Mouse (Mus musculus): ENCODE measurements around the gene Izumo4. TPM values are rescaled to one million over a fixed set of nuclear protein-coding genes. Genes with fewer than 3 reads are reported as not detected.

The Izumo4 gene
- polyA plus RNA-seq, 3 experiments from 2014 or later: 71.4 to 109 (median 107) TPM

GRCm38 (mm10) chr10:80727369-80728127, 25.6 kb downstream of the Izumo4 start:
- no peak for ATAC-seq

DNA sequence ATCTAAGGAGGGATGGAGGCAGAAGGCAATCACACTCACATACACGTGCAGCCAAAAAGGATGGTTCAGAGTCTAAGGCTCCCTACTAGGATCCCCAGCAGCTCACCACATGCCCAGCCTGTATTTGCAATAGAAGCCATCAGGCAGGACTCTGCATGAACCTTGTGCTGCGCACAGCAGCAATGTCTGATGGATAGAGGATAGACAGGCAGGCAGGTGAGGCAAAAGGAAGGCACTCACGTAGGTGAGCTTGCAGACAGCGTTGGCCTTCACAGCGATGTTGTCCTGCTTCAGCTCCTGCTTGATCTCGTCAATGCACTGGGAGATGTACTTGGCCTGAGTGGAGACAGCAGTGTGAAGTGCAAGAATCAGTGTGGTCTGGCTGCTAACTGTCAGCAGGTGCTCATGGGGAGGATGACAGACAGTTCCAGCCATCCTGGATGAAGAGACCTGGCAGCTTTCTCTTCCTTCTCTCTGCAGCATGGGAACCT, 30.7 kb downstream of the Izumo4 start:
- no peak for ATAC-seq

- ATAC-seq: no peak
Observed at GRCm38 (mm10) chr10:80736731-80737130, 34.7 kb downstream of the Izumo4 start.

GRCm38 (mm10) chr10:80738657-80739056, 36.7 kb downstream of the Izumo4 start:
- no peak for ATAC-seq

DNA sequence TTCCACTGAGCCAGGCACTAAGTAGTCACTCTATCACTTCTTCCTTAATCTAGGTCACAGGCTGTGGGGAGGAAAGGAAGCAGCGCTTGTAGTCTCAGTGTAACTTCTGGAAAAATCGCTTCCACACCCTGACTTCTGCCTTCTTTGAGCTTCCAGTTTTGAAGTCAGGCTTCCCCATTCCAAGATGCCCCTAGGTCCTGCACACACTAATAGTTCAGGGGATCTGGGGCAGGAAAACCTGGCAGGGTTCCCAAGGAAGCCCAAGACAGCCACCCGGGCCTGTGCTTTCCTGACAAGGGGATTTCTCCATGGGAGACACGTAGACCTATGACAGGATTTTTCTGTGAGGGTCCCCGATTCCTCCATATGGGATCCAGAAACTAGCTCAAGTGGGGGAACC, 39.2 kb downstream of the Izumo4 start:
- no peak for ATAC-seq

GRCm38 (mm10) chr10:80741634-80742179, 39.7 kb downstream of the Izumo4 start:
- no peak for ATAC-seq

DNA sequence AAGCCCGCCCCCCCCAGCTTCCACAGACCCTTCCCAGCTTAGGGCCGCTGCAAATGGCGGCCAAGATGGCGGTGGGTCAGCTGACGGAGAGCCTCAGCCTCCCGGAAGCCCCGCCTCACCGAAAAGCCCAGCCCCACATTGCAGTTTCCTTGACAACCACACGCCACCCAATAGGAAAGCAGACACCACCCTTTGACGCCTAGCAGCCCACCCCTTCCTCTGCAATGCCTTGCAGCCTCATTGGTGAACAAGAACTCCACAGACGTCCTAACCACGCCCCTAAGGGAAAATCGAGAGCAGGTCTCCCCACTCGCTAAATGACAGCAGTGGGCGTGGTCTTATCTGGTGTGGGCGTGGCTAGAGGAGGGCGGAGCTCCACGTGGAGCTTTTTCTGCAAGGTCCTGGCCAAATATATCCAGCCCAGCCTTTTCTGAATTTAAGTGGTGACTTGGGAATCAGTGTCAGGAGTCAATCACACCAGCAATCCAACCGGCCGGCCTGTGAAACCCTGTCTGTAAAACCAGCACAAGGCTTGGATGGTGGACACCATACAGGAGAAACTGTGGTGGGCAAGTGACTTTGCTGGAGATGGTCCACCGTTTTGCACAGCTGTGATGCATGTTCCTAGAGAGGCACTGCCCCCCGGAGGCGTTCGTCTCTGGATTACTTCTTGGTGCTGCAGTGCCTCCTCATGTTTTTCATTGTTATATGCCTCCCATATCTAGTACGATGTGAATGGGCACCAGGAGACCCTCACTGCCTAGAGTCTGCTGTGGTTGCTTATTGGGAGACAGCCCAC, 40.4 kb downstream of the Izumo4 start, which contains the start of gene Ap3d1:
Gene Ap3d1, minus strand, starts transcription at position 85 of the 799 bp plus-strand sequence.
- ATAC-seq: peak; percentile 100

DNA sequence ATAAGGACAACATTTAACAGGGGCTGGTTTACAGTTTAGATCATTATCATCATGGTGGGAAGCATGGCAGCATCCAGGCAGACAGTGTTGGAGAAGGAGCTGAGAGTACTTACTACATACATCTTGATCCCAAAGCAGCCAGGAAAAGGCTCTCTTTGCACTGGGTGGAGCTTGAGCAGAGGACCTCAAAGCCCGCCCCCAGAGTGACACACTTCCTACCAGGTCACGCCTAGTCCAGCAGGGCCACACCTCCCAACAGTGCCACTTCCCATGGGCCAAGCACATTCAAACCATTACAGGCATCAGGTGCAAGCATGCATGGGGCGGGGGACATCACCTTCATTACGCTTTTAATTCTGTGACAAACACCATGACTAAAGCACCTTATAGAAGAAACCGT, 42.3 kb downstream of the Izumo4 start:
- ATAC-seq: no peak

- ATAC-seq: peak; percentile 22
Observed at GRCm38 (mm10) chr10:80747410-80747809, 45.4 kb downstream of the Izumo4 start.

DNA sequence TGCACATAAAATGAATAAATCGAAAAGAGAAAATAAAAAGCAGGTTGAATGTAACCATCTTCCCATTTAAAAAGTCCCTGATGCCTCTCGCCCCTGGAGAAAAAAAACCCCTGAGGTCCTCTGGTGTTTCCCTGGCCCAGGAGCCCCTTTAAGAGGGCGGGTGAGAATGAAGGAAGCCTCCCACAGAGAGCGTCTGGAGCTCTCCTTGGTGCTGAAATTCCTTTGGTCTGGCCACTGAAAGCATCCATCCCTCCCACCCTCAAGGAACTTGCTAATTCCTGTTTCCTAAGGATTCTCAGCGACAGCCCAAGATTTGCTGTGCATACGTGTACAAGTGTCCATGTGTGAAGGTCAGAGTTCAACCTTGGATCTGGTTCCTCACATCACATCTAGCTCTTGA, 46.6 kb downstream of the Izumo4 start:
- ATAC-seq: no peak

- peak; percentile 63 for ATAC-seq
Observed at GRCm38 (mm10) chr10:80751188-80751832, 49.3 kb downstream of the Izumo4 start.

- no peak for ATAC-seq
Observed at GRCm38 (mm10) chr10:80752079-80752625, 50.2 kb downstream of the Izumo4 start.

DNA sequence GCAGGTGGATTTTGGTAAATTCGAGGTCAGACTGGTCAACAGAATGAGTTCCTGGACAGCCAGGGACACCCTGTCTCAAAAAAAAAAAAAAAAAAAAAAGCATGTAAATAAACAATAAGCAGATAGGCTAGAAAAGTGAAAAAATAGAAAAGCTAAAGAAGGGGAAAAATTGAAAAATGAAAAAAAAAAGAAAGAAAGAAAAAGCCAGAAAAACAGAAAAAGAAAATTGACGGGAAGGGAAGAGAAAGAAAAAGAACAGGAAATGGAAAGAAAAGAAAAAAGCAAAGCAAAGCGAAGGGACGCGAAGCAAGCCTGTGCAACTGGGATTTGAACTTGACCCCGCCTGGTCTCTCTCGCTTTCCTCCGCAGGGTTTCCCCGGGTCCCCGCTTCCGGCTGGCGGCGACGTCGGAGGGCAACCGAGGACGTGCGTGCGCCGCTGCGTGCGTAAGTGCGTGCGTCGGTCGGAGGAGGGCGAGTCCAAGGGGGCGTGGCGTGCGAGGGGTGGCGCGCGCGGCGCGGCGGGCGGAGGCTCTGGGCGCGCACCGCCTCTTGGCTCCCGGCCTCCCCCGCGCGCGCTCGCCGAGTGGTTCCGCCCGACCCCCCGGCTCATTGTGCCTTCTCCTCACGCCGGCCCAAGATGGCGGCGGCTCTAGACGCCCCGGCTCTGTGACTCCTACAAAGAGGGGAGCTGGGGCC, 52.8 kb downstream of the Izumo4 start, which contains the start of gene Dot1l:
Gene Dot1l, plus strand, starts transcription at position 613 of the 697 bp plus-strand sequence.
- peak; percentile 82 for ATAC-seq

Other genes starting within 250 kb of the Izumo4 start
- not detected for gene Onecut3, start 207.3 kb upstream of the Izumo4 start, polyA plus RNA-seq (2017; shearing (Covaris generic))
- gene Atp8b3, start 163.1 kb upstream of the Izumo4 start, polyA plus RNA-seq (2017; shearing (Covaris generic)): not detected
- 10 to 100 TPM; 11.3 to 18.6 (median 14.9) TPM for gene Rexo1, start 140.6 kb upstream of the Izumo4 start, polyA plus RNA-seq (2017; shearing (Covaris generic))
- gene Klf16, start 124.9 kb upstream of the Izumo4 start, polyA plus RNA-seq (2017; shearing (Covaris generic)): 1 to 10 TPM; 6.3 to 7.1 (median 6.8) TPM
- 10 to 100 TPM in 2 of 3 experiments, 1 to 10 TPM in 1; 8.6 to 12.0 (median 11.4) TPM for gene Abhd17a, start 111.8 kb upstream of the Izumo4 start, polyA plus RNA-seq (2017; shearing (Covaris generic))
- gene Scamp4, start 99.3 kb upstream of the Izumo4 start, polyA plus RNA-seq (2017; shearing (Covaris generic)): 100 to 1,000 TPM in 2 of 3 experiments, 10 to 100 TPM in 1; 96.2 to 110 (median 108) TPM
- gene Adat3, start 99.3 kb upstream of the Izumo4 start, polyA plus RNA-seq (2017; shearing (Covaris generic)): 1 to 10 TPM; 2.6 to 4.2 (median 3.1) TPM
- 1 to 10 TPM; 5.3 to 8.4 (median 8.3) TPM for gene Gm49322, start 96.2 kb upstream of the Izumo4 start, polyA plus RNA-seq (2017; shearing (Covaris generic))
- gene Csnk1g2, start 79.3 kb upstream of the Izumo4 start, polyA plus RNA-seq (2017; shearing (Covaris generic)): 10 to 100 TPM; 11.7 to 16.3 (median 13.2) TPM
- 10 to 100 TPM in 1 of 3 experiments, 1 to 10 TPM in 2; 3.4 to 10.4 (median 9.2) TPM for gene Btbd2, start 45.1 kb upstream of the Izumo4 start, polyA plus RNA-seq (2017; shearing (Covaris generic))
- gene Mknk2, start 24.1 kb upstream of the Izumo4 start, polyA plus RNA-seq (2017; shearing (Covaris generic)): 10 to 100 TPM; 50.3 to 61.4 (median 50.9) TPM
- 100 to 1,000 TPM; 190 to 248 (median 240) TPM for gene Mob3a, start 207 bp upstream of the Izumo4 start, polyA plus RNA-seq (2017; shearing (Covaris generic))
- gene Ap3d1, start 40.1 kb downstream of the Izumo4 start, polyA plus RNA-seq (2017; shearing (Covaris generic)): 10 to 100 TPM; 20.9 to 33.0 (median 29.8) TPM
- 10 to 100 TPM; 10.9 to 23.4 (median 15.3) TPM for gene Dot1l, start 53.0 kb downstream of the Izumo4 start, polyA plus RNA-seq (2017; shearing (Covaris generic))
- gene Sf3a2, start 96.0 kb downstream of the Izumo4 start, polyA plus RNA-seq (2017; shearing (Covaris generic)): 10 to 100 TPM; 12.1 to 22.6 (median 17.8) TPM
- gene Plekhj1, start 96.4 kb downstream of the Izumo4 start, polyA plus RNA-seq (2017; shearing (Covaris generic)): 100 to 1,000 TPM; 127 to 149 (median 146) TPM
- gene Amh, start 103.1 kb downstream of the Izumo4 start, polyA plus RNA-seq (2017; shearing (Covaris generic)): not detected
- gene Jsrp1, start 111.3 kb downstream of the Izumo4 start, polyA plus RNA-seq (2017; shearing (Covaris generic)): not detected
- 1,000 to 10,000 TPM; 1,680 to 2,431 (median 2,240) TPM for gene Oaz1, start 124.5 kb downstream of the Izumo4 start, polyA plus RNA-seq (2017; shearing (Covaris generic))
- gene Lingo3, start 141.9 kb downstream of the Izumo4 start, polyA plus RNA-seq (2017; shearing (Covaris generic)): not detected
- gene Lsm7, start 153.0 kb downstream of the Izumo4 start, polyA plus RNA-seq (2017; shearing (Covaris generic)): 100 to 1,000 TPM; 144 to 210 (median 202) TPM
- gene Sppl2b, start 153.1 kb downstream of the Izumo4 start, polyA plus RNA-seq (2017; shearing (Covaris generic)): 10 to 100 TPM in 2 of 3 experiments, 1 to 10 TPM in 1; 9.6 to 15.0 (median 12.1) TPM
- not detected for gene Tmprss9, start 169.7 kb downstream of the Izumo4 start, polyA plus RNA-seq (2017; shearing (Covaris generic))
- gene Timm13, start 198.8 kb downstream of the Izumo4 start, polyA plus RNA-seq (2017; shearing (Covaris generic)): 100 to 1,000 TPM; 207 to 260 (median 248) TPM
- 1 to 10 TPM; 2.4 to 4.5 (median 3.5) TPM for gene Lmnb2, start 216.1 kb downstream of the Izumo4 start, polyA plus RNA-seq (2017; shearing (Covaris generic))
- 10 to 100 TPM; 26.4 to 51.5 (median 39.3) TPM for gene Gadd45b, start 227.9 kb downstream of the Izumo4 start, polyA plus RNA-seq (2017; shearing (Covaris generic))

Measured in inflammation-experienced regulatory T-cells, adult 6 months (primary cell).